Mouse (Mus musculus) intestine, embryonic 15.5 days (tissue): ENCODE measurements around the gene Nrm. TPM values are rescaled to one million over a fixed set of nuclear protein-coding genes. Genes with fewer than 3 reads are reported as not detected.

Source experiments
- ATAC-seq: fragments of 200-750 bp; cut with Nextera tagmentation; 2 replicates; pipeline ENCODE4 v1.8.0; 2017; ENCODE audit warnings: moderate TSS enrichment, moderate library complexity
- H3K27ac ChIP-seq: fragments of 300-500 bp; sonication (generic); 2 replicates; pipeline ENCODE4 v1.5.1; 2015; ENCODE audit warnings: mild to moderate bottlenecking, inconsistent platforms
- H3K27me3 ChIP-seq: fragments of 300-500 bp; sonication (generic); replicated peaks from 2 replicates; pipeline ENCODE4 v1.6.1; 2015; ENCODE audit warnings: inconsistent platforms
- H3K36me3 ChIP-seq: fragments of 300-500 bp; sonication (generic); 2 replicates; pipeline ENCODE4 v1.6.1; 2015; ENCODE audit warnings: inconsistent platforms
- H3K4me1 ChIP-seq: fragments of 300-500 bp; sonication (generic); replicated peaks from 2 replicates; pipeline ENCODE4 v1.6.1; 2015; ENCODE audit warnings: inconsistent platforms
- H3K4me2 ChIP-seq: fragments of 300-500 bp; sonication (generic); replicated peaks from 2 replicates; pipeline ENCODE4 v1.6.1; 2015; ENCODE audit warnings: mild to moderate bottlenecking, inconsistent platforms
- H3K4me3 ChIP-seq: fragments of 300-500 bp; sonication (generic); replicated peaks from 2 replicates; pipeline ENCODE4 v1.5.1; 2015; ENCODE audit warnings: inconsistent platforms
- H3K9ac ChIP-seq: fragments of 300-500 bp; sonication (generic); 2 replicates; pipeline ENCODE4 v1.6.1; 2015; ENCODE audit warnings: inconsistent platforms
- H3K9me3 ChIP-seq: fragments of 300-500 bp; sonication (generic); 2 replicates; pipeline ENCODE4 v1.6.1; 2016; ENCODE audit warnings: inconsistent platforms
- WGBS: fragments of 180-500 bp; shearing (Covaris S2); methylation state at CpG from one replicate; pipeline ENCODE4 v1.1.7; 2015; 5-methylcytosine and 5-hydroxymethylcytosine counted together
- polyA plus RNA-seq: library from polyadenylated mRNA; unstranded; fragments of >200 nt; fragmentation: Nextera tagmentation; extraction: Ambion mirVana; gene quantifications from 2 replicates; pipeline ENCODE4 v1.2.1, GENCODE M21; 2015

Nrm gene
- polyA plus RNA-seq, 1 experiment from 2014 or later: 48.5 TPM

DNA sequence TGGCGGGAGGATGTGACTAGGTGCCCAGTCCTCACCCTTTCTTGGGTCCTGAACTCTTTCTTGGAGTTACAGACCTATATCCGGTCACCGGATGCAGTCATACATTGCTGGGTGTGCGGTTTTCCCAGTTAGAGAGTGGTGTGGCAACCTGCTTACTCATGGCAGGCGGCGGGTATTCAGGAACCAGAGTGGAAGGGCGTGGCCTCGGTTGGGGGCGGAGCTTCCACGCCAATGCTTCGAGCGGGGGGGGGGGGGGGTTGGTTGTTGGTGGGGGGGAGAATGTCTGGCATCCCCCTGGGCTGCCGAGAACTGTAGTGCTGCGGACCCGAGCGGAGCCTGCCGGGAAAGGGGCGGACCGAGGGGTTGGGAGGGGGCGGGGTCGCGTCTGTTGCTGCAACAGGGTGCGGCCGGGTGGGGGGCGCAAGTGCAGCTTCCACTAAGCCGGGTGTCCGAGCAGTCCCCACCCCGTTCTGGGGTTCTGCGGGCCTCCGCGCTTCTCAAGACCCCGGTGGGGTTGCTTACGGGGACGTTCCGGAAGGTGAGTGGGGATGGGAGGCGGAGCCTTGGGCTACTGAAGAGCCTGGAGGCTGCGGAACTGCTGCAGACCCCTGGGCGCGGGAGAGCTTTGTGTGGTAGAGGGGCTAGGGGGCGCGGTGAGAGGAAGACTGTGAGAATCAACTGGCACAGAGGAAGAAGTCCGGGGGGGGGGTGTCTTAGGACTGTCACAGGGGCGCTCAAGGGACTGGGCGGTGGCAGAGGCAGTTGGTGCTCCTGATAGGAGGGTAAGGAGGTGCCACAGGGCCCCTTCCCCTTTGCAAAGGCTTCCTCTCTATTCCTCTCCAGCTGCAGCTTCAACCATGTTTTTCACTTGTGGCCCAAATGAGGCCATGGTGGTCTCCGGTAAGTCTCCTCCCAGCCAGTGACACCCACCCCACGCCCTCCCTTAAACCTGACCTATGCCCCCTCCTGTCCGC, 37.9 kb upstream of the Nrm start, which contains the start of gene Flot1:
Gene Flot1, plus strand, starts transcription at position 267 of the 974 bp plus-strand sequence.
- WGBS: under 1% methylated on average over 41 of the region's 47 CpGs
- Histone ChIP-seq H3K4me1 (peaks cover 19% of the 10 kb centered on the region), H3K4me3 (peak within 1 kb of the TSS; percentile 74), H3K27ac (peak within 1 kb of the TSS; percentile 87), H3K4me2 (peak within 1 kb of the TSS; percentile 91), H3K9me3 (no peaks in the 10 kb centered on the region), H3K36me3 (0 out of 2 replicates have a peak, but pooled peaks cover 6% of the 10 kb centered on the region), H3K27me3 (no peaks in the 10 kb centered on the region), H3K9ac (peak within 1 kb of the TSS; percentile 80)
- peak; percentile 87 for ATAC-seq

DNA sequence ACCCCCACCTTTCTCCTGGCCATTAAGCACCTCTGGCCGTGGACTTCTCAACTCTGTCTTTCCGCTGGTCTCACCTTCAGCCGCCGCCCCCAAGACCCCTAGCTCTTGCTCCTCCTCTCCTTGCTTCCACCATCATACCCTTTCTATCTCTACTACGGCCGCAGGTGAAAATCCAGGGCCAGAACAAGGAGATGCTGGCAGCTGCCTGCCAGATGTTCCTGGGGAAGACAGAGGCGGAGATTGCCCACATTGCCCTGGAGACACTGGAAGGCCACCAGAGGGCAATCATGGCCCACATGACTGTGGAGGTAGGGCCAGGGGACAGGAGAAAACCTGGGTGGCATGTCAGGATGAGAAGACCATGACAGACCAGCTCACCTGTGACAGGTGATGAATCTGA, 36.7 kb upstream of the Nrm start:
- Histone ChIP-seq H3K27me3 (no peaks in the 10 kb centered on the region), H3K9ac (no peak overlapping the region), H3K4me3 (0 out of 2 replicates have a peak overlapping the region, but pooled peaks have one; percentile 74), H3K4me1 (peaks cover 19% of the 10 kb centered on the region), H3K4me2 (peak overlapping the region; percentile 91), H3K36me3 (0 out of 2 replicates have a peak, but pooled peaks cover 6% of the 10 kb centered on the region), H3K27ac (no peak overlapping the region), H3K9me3 (no peaks in the 10 kb centered on the region)
- 64% methylated on average over 7 of the region's 7 CpGs for WGBS
- ATAC-seq: no peak

DNA sequence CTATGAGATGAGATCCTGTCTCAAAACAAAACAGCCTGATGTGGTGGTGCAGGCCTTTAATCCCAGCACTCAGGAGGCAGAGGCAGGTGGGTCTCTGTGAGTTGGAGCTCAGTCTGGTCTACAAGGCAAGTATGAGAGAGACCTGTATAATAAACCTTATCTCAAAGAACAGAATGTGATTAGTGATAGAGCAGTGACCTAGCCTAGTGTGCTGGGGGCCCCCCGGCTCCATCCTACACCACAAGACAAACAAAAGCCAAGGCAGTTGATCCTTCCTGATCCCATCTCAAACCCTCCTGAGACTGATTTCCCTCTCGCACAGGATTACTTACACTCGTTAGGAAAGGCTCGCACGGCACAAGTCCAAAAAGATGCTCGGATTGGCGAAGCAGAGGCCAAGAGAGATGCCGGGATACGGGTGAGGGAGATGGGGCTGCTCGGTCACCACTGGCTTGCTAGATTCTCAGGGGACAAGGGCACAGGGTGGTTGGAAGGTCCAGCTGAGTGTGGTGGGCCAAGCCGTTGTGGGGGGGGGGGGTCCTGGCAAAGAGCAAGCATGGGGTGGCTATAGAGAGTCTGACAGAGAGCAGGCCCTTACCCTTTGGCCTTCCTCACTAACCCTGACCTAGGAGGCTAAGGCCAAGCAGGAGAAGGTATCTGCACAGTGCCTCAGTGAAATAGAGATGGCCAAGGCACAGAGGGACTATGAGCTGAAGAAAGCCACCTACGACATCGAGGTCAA, 35.8 kb upstream of the Nrm start:
- Histone ChIP-seq H3K9ac (no peak overlapping the region), H3K27me3 (no peaks in the 10 kb centered on the region), H3K27ac (no peak overlapping the region), H3K36me3 (0 out of 2 replicates have a peak, but pooled peaks cover 6% of the 10 kb centered on the region), H3K4me2 (no peak overlapping the region), H3K9me3 (no peaks in the 10 kb centered on the region), H3K4me3 (no peak overlapping the region), H3K4me1 (peaks cover 25% of the 10 kb centered on the region)
- ATAC-seq: no peak
- 90% methylated on average over 13 of the region's 13 CpGs for WGBS

DNA sequence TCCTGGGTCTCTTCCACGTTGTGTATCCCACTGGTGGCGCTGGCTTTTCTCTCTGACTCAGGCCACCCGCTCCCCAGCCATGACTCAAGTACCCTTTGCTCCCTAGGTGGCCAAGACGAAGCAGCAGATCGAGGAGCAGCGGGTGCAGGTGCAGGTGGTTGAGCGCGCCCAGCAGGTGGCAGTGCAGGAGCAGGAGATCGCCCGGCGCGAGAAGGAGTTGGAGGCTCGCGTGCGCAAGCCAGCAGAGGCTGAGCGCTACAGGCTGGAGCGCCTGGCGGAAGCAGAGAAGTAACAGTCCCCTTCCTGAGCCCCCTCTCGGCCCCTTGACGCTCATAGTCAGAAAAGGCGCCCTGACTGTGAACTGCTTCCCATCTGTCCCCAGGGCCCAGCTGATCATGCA, 31.4 kb upstream of the Nrm start:
- Histone ChIP-seq H3K27ac (no peak overlapping the region; the same call in 1 of the 2 replicates), H3K27me3 (no peaks in the 10 kb centered on the region), H3K9me3 (no peaks in the 10 kb centered on the region), H3K4me3 (0 out of 2 replicates have a peak overlapping the region, but pooled peaks have one; percentile 0), H3K9ac (no peak overlapping the region), H3K4me2 (peak overlapping the region; percentile 42), H3K36me3 (peaks cover 25% of the 10 kb centered on the region), H3K4me1 (peaks cover 14% of the 10 kb centered on the region)
- WGBS: under 1% methylated on average over 21 of the region's 21 CpGs
- ATAC-seq: peak; percentile 91

DNA sequence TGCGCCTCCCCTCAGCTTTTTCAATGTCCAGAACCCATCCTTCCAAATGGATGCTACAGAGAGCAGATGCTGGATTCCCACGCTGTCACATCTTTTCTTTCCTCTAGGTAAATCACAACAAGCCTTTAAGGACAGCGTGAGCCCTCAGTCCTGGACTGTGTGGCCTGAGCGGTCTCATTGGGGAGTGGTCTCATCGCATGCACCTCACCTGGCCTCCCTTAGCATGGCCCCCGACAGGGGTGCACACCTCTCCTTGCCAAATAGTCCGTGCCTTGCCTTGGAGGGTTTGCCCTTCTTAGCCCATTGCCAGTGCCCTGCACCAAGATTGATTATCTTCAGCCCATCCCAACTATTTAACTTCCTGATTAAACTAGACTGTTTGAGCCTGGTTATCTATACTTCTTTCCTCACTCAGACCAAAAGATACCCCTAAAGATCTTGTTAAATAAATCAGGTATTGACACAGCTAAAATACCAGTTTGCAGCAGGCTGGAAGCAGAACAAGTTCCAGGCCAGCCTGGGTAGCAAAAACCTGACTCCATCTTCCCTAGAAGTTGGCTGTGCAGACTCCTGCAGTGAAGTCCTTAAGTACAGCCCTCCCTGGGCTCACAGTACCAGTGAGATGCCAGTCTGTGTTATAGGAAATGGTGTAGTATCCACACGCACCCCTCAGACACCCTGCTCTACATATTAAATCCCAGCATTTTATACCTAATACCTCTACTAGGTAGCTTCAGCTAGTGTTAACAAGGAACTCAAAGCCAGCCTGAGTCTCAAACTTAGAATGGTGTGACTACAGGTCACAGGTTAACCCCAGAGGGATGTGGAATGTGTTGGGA, 28.5 kb upstream of the Nrm start:
- Histone ChIP-seq H3K4me3 (no peak overlapping the region), H3K36me3 (peaks cover 33% of the 10 kb centered on the region), H3K9ac (no peak overlapping the region), H3K4me1 (peaks cover 27% of the 10 kb centered on the region), H3K27ac (no peak overlapping the region), H3K4me2 (no peak overlapping the region), H3K9me3 (no peaks in the 10 kb centered on the region), H3K27me3 (no peaks in the 10 kb centered on the region)
- no peak for ATAC-seq
- 55% methylated on average over 8 of the region's 8 CpGs for WGBS

DNA sequence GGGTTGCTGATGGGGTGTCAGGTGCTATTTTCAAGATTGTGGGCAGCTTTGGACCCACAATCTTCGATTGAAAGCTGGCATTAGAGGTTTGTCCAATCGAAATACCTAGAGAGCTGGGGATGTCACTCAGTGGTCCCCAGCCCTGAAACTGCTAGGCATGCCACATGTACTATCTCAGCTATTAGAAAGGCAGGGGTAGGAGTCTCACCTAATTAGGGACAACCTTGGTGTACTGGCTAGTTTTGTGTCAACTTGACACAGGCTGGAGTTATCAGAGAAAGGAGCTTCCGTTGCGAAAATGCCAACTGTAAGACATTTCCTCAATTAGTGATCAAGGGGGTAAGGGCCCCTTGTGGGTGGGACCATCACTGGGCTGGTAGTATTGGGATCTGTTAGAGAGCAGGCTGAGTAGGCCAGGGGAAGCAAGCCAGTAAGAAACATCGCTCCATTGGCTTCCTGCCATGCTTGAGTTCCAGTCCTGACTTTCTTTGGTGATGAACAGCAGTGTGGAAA, 27.8 kb upstream of the Nrm start:
- H3K27me3 ChIP-seq: no peaks in the 10 kb centered on the region
- no peaks in the 10 kb centered on the region for H3K9me3 ChIP-seq
- H3K4me3 ChIP-seq: no peak overlapping the region
- peaks cover 27% of the 10 kb centered on the region for H3K4me1 ChIP-seq
- no peak for ATAC-seq
- no peak overlapping the region for H3K9ac ChIP-seq
- no peak overlapping the region for H3K27ac ChIP-seq
- H3K36me3 ChIP-seq: peaks cover 30% of the 10 kb centered on the region
- no peak overlapping the region for H3K4me2 ChIP-seq
- 23% methylated on average over 5 of the region's 5 CpGs for WGBS

DNA sequence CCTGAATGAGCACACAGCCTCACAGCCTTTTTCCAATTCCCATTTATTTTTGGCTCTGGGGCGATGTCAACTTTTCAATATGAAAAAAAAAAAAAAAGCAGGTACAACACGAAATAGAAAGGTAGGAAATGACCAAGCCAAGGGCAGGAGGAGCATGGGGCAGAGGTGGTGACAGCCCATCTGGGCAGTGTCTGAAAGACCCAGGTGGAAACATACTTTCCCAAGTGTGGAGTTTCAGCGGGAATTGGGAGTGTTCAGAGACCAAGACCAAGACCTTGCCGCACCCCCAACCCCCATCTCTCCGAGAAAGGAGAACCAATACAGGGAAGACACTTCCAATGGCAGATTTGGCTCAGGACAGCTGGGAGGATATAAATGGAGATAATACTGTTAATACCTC, 27.2 kb upstream of the Nrm start:
- H3K4me3 ChIP-seq: no peak overlapping the region
- H3K36me3 ChIP-seq: peaks cover 30% of the 10 kb centered on the region
- 47% methylated on average over 5 of the region's 5 CpGs for WGBS
- no peaks in the 10 kb centered on the region for H3K9me3 ChIP-seq
- no peak for ATAC-seq
- no peak overlapping the region for H3K4me2 ChIP-seq
- H3K27me3 ChIP-seq: no peaks in the 10 kb centered on the region
- H3K27ac ChIP-seq: no peak overlapping the region
- no peak overlapping the region for H3K9ac ChIP-seq
- H3K4me1 ChIP-seq: peaks cover 27% of the 10 kb centered on the region

DNA sequence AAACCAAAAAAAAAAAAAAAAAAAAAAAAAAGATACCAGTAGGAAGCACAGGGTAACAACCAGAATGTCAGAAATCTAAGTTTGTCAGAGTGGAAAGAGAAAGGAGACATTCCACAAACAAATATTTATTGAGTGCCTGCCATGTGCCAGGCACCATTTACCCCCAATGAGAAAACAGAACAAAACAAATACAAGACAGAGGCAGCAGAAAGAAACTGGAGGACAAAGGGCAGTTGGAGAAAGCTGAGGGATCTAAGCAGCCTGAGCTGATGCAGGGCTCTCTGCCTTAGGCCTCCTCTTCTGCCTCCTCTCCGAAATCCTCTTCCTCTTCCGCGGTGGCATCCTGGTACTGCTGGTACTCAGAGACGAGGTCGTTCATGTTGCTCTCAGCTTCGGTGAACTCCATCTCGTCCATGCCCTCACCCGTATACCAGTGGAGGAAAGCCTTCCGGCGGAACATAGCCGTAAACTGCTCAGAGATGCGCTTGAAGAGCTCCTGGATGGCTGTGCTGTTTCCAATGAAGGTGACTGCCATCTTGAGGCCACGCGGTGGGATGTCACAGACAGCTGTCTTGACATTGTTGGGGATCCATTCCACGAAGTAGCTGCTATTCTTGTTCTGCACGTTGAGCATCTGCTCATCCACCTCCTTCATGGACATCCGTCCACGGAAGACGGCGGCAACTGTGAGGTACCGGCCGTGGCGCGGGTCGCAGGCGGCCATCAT, 26.3 kb upstream of the Nrm start:
- Histone ChIP-seq H3K9ac (peak overlapping the region; percentile 84; the same call in 1 of the 2 replicates), H3K27me3 (no peaks in the 10 kb centered on the region), H3K4me3 (peak overlapping the region; percentile 68), H3K27ac (no peak overlapping the region), H3K4me2 (peak overlapping the region; percentile 70), H3K36me3 (peaks cover 30% of the 10 kb centered on the region), H3K9me3 (no peaks in the 10 kb centered on the region), H3K4me1 (peaks cover 30% of the 10 kb centered on the region)
- no peak for ATAC-seq
- 67% methylated on average over 26 of the region's 26 CpGs for WGBS

DNA sequence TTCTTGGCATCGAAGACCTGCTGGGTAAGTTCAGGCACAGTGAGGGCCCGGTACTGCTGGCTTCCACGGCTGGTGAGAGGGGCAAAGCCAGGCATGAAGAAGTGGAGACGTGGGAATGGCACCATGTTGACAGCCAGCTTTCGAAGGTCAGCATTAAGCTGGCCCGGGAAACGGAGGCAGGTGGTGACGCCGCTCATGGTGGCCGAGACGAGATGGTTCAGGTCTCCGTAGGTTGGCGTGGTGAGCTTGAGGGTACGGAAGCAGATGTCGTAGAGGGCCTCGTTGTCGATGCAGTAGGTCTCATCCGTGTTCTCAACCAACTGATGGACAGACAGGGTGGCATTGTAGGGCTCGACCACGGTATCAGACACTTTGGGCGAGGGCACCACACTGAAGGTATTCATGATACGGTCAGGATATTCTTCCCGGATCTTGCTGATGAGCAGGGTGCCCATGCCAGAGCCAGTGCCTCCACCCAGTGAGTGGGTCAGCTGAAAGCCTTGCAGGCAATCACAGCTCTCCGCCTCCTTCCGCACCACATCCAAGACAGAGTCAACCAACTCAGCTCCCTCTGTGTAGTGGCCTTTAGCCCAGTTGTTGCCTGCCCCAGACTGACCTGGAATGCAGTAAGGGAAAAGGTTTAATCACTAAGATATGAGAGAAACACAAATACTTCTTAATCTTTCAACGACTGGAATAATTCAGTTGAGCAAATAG, 25.5 kb upstream of the Nrm start:
- 0 out of 2 replicates have a peak overlapping the region, but pooled peaks have one; percentile 84 for H3K9ac ChIP-seq
- H3K36me3 ChIP-seq: peaks cover 29% of the 10 kb centered on the region
- WGBS: 65% methylated on average over 26 of the region's 26 CpGs
- peak overlapping the region; percentile 70 for H3K4me2 ChIP-seq
- ATAC-seq: no peak
- no peaks in the 10 kb centered on the region for H3K27me3 ChIP-seq
- H3K4me3 ChIP-seq: peak overlapping the region; percentile 68
- H3K27ac ChIP-seq: no peak overlapping the region
- H3K9me3 ChIP-seq: no peaks in the 10 kb centered on the region
- H3K4me1 ChIP-seq: peaks cover 24% of the 10 kb centered on the region

DNA sequence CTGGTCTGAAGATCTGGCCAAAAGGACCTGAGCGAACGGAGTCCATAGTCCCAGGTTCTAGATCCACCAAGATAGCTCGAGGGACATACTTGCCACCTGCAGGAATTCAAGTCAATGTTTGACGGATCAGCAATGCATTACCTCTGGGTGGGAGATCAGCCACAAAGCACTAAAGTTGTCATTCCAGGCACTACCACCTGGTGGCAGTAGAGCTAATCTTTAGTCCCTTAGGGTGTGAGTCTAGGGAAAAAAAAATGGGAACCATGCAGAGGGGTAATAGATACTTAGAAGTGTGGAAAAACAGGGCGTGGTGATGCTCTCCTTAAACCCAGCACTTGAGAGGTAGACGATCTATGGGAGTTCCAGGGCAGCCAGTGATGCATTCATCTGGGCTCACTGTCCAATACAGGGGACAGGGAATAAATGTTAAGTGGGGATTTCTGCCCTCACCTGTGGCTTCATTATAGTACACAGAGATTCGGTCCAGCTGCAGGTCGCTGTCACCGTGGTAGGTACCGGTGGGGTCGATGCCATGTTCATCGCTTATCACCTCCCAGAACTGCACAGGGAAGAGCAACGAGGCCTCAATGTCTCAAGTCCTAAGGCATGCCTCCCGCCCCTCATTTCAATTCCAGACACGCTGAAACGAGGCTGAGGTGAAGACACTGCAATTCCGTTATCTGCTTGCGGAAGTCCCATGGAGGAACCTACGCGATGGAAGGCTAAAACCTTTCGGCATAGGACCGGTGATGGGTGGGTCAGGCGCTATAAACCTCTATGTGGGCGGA, 24.7 kb upstream of the Nrm start:
- Histone ChIP-seq H3K36me3 (peaks cover 29% of the 10 kb centered on the region), H3K9me3 (no peaks in the 10 kb centered on the region), H3K4me3 (peak overlapping the region; percentile 68), H3K27me3 (no peaks in the 10 kb centered on the region), H3K9ac (peak overlapping the region; percentile 84), H3K27ac (peak overlapping the region; percentile 96), H3K4me1 (peaks cover 23% of the 10 kb centered on the region), H3K4me2 (peak overlapping the region; percentile 70)
- WGBS: 6% methylated on average over 24 of the region's 24 CpGs
- ATAC-seq: no peak
